Mouse (Mus musculus): ENCODE data around the gene Cysltr2.

Cysltr2 gene

DNA sequence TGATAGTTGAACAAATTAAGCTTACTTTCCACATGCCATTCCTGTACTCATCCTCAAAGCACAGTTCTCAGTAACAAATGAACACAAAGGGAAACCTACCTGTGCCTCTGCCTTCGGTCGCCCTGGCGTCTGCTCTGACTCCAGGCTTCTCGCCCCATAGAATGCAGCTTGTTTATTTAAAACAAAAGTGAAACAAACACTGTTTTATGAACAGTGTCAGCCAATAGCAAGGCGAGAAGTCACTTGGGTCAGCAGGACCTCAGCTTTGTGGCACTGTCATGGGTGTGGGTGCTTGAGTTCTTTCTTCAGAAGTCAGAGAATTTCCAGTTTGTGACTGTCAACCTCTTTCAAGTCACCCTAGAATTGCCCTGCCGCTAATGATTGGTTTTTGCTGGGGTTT lies at the start of gene Cysltr2:
Gene Cysltr2, minus strand, starts transcription at position 178 of the 400 bp plus-strand sequence.
- no peak for DNase-seq (ENCODE audit: low spot score)

DNA sequence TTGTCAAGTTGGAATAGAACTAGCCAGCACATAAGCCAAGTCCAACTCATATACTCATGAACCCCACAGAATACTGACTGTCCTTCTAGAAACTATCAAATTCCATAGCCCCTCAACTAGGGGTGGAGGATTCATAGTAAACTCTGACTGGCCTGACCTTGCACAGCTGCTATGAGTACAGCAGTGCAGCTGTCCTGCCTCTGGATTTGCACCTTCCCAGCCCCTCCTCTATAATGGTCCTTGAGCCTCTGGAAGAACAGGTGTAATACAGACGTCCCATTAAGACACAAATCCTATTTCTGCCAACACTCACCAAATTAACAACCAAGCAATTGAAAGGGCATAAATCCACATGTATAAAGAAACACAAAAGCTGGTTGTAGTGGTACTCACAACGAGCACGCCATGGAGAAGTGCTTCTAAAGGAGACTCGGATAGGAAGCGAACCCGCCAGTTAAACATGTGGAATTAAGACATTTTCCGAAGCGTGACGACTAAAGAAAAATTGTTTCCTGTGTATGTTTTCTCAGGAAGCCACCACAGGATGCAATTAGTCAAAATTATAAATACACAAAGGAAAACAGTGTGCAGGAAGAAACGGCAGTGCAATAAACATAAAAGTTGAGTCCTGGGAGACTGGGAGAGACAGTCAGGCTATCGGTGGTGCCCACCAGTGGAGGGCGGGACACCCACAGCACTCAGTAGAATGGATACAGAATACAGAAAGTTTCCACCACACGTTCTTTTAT lies 46.1 kb upstream of the Cysltr2 start:
- DNase-seq (ENCODE audit: low spot score) = no peak

DNA sequence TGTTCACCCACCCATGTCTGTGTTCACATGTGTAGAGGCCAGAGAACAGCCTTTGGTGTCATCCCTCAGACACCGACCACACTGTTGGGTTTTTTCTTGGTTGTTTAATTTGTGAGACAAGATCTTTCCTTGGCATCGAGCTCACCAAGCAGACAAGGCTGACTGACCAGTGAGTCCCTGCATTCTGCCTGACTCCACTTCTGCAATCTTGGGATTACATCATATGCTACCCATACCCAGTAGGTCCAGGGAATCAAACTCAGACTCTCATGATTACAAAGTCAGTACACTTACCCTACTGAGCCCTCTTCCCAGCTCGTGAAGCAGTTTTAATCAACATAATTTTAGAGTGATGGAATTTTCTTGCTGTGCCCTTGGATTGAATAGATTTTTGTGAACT lies 44.0 kb upstream of the Cysltr2 start:
- DNase-seq (ENCODE audit: low spot score) = no peak

- DNase-seq (ENCODE audit: low spot score) = no peak
Measured at GRCm38 (mm10) chr14:73088224-73088623, 39.3 kb upstream of the Cysltr2 start.

DNA sequence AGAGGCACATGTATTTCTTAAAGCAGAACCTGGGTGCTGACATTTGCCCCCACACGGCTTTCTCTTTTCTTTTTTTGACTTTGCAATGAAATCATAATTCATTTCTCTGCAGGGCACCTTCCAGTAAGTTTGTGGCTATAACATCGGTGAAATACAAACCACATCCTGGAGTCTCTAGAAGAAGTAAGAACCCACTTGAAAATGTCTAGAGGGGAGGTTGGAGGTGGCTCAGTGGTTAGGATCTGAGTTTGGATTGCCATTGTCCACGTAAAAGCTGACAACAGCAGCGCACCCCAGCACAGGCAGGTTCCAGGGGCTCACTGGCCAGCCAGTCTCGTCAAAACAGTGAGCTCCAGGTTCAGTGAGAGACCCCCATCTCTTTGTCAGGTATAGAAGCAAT lies 38.8 kb upstream of the Cysltr2 start:
- no peak for DNase-seq (ENCODE audit: low spot score)

DNA sequence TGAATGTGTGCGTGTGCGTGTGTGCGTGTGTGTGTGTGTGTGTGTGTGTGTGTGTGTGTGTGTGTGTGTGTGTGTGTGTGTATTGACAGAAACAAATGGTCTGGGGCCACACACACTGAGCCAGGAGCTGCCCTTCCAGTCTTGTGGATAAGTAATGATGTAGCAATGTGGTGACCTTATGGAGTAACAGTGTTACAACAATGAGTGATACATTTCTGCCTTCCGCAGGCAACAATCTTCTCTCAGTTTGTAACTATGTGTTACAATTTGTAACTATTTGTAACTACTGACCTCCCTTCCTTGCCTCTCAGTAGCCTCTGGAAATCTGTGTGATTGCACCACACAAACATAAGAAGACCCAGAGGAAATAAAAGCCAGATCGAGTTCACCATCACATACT lies 38.3 kb upstream of the Cysltr2 start:
- DNase-seq (ENCODE audit: low spot score) = no peak

DNA sequence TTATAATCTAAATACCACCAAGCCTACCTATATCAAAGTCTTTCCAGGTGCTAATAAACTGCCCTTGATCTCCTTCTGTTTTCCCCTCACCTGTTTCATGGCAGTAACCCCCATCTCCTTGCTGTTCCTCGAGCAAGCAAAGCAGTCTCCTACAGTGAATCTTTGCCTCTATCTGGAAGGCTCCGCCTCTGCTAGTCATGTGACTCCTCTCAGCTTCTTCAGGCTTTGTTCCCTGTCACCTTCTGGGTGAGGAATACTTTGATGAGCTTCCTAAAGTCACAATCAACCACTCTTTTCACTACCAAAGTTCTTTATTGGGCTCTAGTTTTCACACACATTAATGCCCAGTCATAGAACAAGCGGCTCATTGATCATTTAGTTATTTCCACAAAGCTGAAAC lies 37.5 kb upstream of the Cysltr2 start:
- no peak for DNase-seq (ENCODE audit: low spot score)

- no peak for DNase-seq (ENCODE audit: low spot score)
Measured at GRCm38 (mm10) chr14:73083563-73083962, 34.6 kb upstream of the Cysltr2 start.

DNA sequence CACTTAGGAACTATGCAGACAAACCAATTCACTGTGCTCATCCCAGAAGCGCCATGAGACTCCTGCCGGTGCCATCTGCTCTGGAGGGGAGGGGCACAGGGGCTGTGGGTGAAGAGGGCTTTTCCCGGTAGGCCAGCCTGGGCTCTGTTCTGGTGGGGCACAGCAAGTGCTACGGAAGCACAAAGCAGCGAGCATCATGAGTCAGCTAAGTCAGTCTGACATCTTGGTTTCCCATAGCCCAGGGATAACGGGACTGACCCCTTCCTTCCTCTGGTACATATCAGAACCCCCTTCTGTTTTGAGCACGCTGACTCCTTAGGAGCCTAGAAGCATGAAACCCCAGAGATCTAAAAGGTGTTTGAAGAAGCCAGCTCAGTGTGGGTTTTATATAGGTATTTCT lies 15.5 kb upstream of the Cysltr2 start:
- no peak for DNase-seq (ENCODE audit: low spot score)

DNA sequence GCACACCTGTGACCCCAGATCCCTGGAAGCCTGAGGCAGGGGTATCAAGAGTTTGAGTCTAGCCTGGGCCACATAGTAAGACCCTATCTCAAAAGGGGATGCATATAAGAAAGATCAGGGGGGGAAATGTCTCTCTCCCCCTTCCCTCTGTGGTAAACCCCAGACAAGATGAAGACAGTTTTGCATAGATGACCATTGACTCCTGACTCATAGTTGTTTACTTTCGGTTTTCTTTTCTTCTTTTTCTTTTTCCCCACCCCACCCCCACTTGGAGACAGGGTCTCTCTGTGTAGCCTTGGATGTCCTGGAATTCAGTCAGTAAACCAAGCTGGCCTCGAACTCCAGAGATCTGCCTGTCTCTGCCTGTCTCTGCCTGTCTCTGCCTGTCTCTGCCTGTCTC lies 9.8 kb upstream of the Cysltr2 start:
- no peak for DNase-seq (ENCODE audit: low spot score)

DNA sequence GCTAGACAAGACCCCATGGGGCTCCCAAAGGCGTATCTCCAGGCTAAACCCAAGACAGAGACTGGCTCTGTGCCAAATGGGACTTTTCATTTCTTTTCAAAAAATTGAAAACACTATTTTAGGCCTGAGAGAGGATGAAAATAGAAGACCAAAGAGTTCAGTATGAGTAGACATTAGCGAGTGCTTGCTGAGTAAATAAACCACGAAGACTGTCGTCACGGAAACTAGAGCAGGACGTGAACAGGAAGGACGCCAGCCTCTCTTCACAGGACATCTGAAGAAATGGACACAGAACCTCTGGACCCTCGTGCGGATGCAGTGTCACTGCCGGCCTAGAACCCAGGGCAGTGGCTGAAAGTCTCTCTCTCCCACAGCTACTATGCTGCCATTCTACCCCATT lies 8.8 kb upstream of the Cysltr2 start:
- DNase-seq (ENCODE audit: low spot score) = no peak

DNA sequence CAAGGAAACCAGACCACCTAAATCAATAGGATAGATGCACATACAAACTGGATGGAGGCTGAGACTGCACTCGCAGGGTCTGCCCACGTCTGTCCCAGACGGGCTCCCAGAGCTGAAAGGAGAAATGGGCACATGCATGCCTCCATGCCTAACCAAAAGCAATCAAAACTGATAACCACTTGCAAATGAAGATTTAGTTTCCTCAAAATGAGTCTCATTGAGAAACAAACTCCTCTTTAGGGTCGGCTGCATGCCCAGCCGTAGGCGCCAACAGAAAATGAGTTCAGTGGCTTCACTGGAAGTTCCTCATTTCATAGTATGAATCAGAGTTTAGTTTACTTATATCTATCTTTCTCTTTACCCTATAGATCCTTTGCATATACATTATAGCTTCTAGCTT lies 7.9 kb upstream of the Cysltr2 start:
- no peak for DNase-seq (ENCODE audit: low spot score)

GRCm38 (mm10) chr14:73045199-73045928 lies 3.5 kb downstream of the Cysltr2 start:
- no peak for DNase-seq (ENCODE audit: low spot score)

DNA sequence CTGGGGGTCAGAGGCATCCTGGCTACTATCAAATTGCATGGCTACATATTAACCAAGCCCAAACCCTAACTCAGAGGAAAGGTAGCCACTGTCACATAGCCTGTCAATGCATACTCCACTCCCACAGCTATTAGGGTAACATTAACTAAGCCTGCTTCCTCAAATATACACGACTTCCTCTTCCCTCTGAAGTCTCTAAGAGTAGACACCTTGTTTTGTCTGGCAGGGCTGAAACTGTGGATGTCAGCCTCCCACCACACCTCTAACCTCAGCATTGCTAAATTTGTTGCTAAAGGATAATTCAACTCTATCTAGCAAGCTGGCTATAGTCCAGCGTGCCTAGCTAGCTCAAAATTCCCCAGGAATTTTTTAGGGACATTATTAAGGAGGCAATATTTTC lies 7.2 kb downstream of the Cysltr2 start:
- no peak for DNase-seq (ENCODE audit: low spot score)

DNA sequence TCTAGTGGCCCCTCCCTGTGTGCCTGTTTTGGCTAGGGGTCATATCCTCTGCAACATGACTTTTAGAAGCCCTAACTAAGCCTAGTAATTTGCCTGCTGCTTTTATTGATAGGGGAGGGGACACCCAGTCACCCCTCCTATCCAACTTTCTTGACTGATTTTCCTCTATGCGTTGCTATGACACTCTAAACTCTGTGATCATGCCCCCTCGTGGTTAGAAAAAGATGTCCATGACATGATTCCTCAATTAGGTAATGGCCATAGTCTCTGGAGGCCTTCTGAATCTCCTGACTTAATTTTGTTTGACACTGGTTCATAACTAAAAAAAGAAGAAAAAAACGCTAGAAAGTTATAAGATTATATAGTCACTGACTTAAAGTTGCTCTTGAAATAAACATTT lies 15.6 kb downstream of the Cysltr2 start:
- DNase-seq (ENCODE audit: low spot score) = no peak

DNA sequence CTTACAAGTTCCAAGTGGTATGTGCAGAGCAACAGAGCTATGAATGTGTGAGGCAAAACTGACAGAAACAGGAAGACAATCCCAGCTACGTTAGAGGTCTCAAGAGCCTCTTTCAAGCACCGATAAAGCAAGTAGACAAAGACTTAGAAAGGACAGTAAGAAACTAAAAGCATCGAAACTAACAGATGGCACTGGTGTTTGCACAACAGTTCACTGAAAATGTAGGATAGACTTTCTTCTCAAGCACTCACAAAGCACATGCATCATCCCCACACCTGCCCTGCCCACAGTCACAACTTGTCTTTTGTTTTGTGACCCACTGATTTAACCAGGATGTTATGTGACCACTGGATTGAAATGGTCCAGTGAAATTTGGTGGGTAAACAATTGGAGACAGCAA lies 17.7 kb downstream of the Cysltr2 start:
- DNase-seq (ENCODE audit: low spot score) = no peak

DNA sequence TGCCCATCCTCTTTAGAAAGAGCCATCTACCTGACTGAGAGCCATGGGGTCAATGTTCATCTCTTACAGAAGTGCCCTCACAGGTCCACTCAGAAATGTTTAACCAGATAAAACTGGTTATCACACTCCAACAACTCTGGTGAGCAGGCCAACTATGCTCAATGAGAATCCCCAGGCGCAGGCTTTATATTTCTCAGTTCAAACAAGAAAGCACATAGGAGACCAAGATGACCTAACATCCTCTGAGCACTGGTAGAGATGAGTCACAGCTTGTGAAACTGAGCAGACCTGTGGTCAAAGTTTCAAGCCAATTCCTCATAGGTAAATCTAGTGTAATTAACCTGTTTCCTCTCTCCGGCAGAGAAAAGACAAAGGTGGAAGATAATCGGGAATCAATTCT lies 31.6 kb downstream of the Cysltr2 start:
- DNase-seq (ENCODE audit: low spot score) = no peak

GRCm38 (mm10) chr14:73015386-73015785 lies 33.5 kb downstream of the Cysltr2 start:
- no peak for DNase-seq (ENCODE audit: low spot score)

GRCm38 (mm10) chr14:73013723-73014544 lies 35.0 kb downstream of the Cysltr2 start:
- DNase-seq (ENCODE audit: low spot score) = no peak

DNA sequence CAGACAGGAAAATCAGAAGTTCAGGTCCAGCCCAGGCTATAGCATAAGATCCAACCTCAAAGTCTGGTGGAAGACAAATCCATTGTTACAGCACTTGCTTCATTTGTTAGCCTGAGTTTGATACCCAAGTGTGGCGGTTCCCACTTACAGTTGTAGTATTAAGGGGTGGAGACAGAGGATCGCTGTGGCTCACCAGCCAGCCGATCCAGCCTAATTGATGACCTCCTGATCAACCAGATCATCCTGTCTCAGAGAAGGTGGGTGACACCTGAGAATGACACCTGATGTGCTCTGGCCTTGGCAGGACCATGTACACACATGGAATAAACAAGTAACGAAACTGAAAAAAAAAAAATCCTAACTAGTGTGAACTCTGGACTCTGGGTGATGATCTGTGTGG lies 47.1 kb downstream of the Cysltr2 start:
- DNase-seq (ENCODE audit: low spot score) = no peak

DNA sequence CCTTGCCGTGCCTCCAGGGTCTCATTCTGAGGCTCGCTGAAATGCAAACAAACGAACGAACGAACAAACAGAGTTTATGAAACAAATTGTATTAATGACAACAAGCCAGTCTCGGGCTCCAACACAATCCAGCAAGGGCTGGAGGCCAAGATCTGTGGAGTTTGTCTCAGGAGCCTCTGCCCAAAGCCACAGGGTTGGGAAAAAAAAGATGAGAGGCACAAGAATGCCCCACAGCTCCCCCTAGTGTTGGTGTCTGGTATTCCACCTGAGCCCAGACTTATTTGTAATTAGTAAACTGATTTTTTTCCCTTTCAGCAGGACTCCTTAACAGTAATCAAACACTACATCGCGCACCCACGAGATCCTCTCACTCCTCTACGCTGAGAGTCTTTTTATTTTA lies 48.6 kb downstream of the Cysltr2 start:
- DNase-seq (ENCODE audit: low spot score) = no peak

- DNase-seq (ENCODE audit: low spot score) = no peak
Measured at GRCm38 (mm10) chr14:72998111-72998510, 50.8 kb downstream of the Cysltr2 start.

DNA sequence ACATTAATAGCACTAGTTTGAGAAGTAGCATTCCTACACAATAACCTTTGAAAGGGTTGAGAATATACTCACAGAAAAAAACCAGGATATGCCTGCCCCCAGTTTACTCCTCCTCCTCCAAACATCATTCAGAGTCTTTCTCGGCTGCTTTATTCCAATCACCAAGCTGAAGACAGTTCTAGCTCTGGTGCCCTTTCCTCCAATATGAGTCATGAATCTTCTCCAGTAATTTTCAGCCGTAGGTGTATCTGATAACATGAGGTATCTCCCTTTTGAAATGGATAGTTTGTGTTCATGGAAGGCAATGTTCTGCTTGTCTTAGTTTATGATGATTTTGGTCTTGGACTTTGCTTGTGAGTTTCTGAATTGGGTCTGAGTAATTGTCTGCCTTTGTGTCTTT lies 62.9 kb downstream of the Cysltr2 start:
- DNase-seq (ENCODE audit: low spot score) = no peak
